17 mouse cellular contexts compared by ENCODE assay signal in genomic region chr5:33091342-33091741, GRCm38 (mm10). TPM values are rescaled to one million over a fixed set of nuclear protein-coding genes. Genes with fewer than 3 reads are reported as not detected.
"Had no signal": no experiment of that assay in that cellular context is flagged by ENCODE, and none has a peak within 500 bp of the region (broad histone marks: within the 10 kb centered on the region; RNA-seq: fewer than 3 reads in every experiment).

No protein-coding gene starts in this region.

- H3K4me2 ChIP-seq: hindbrain, embryonic 14.5 days; limb, embryonic 13.5 days; neural tube, embryonic 15.5 days had no signal

- H3K4me1 ChIP-seq: limb, embryonic 13.5 days; midbrain, embryonic 10.5 days; neural tube, embryonic 15.5 days had no signal

- H3K27me3 ChIP-seq: limb, embryonic 13.5 days; neural tube, embryonic 15.5 days had no signal

- H3K9me3 ChIP-seq: limb, embryonic 13.5 days; midbrain, embryonic 10.5 days; neural tube, embryonic 15.5 days had no signal

- H3K27ac ChIP-seq: hindbrain, embryonic 14.5 days; limb, embryonic 13.5 days; liver, embryonic 14.5 days; midbrain, embryonic 10.5 days; neural tube, embryonic 15.5 days; stomach, postnatal 0 days had no signal

- H3K9ac ChIP-seq: hindbrain, embryonic 14.5 days; limb, embryonic 13.5 days; liver, embryonic 14.5 days; neural tube, embryonic 15.5 days had no signal

- H3K4me3 ChIP-seq: limb, embryonic 13.5 days; midbrain, embryonic 10.5 days; myocyte; neural tube, embryonic 15.5 days had no signal

- DNase-seq: layer of hippocampus, adult 9-11 months; left cerebral cortex, postnatal 4 days; lung, adult 18-20 months; lung, postnatal 36 days; midbrain, embryonic 14.5 days; right cerebral cortex, adult 18-20 months; right cerebral cortex, postnatal 25 days; thymus, postnatal 4 days had no signal

- H3K36me3 ChIP-seq: limb, embryonic 13.5 days; midbrain, embryonic 10.5 days; neural tube, embryonic 15.5 days had no signal

RNA-seq across cellular contexts. Expression of gene Slc5a1, which starts 12.7 kb away (rescaled TPM):
- total RNA-seq: megakaryocyte, adult 5-6 weeks had no signal
- polyA plus RNA-seq: limb, embryonic 13.5 days; liver, embryonic 14.5 days; midbrain, embryonic 10.5 days; midbrain, embryonic 14.5 days; myocyte; neural tube, embryonic 11.5 days had no signal
